Mouse (Mus musculus) heart, embryonic 10.5 days (tissue): ENCODE measurements around the gene Apom. TPM values are rescaled to one million over a fixed set of nuclear protein-coding genes. Genes with fewer than 3 reads are reported as not detected.

Source experiments
- DNase-seq: peaks from one replicate; pipeline ENCODE4 v3.0.0-alpha.2; 2017; ENCODE audit warnings: low spot score
- H3K27ac ChIP-seq: fragments of 300-500 bp; sonication (generic); 2 replicates; pipeline ENCODE4 v1.5.1; 2016; ENCODE audit warnings: mild to moderate bottlenecking
- H3K27me3 ChIP-seq: fragments of 300-500 bp; sonication (generic); 2 replicates; pipeline ENCODE4 v1.6.1; 2016; ENCODE audit warnings: mild to moderate bottlenecking; ENCODE audit not compliant: poor library complexity, insufficient read depth, severe bottlenecking
- H3K36me3 ChIP-seq: fragments of 300-500 bp; sonication (generic); 2 replicates; pipeline ENCODE4 v1.6.1; 2016; ENCODE audit warnings: mild to moderate bottlenecking, moderate library complexity
- H3K4me1 ChIP-seq: fragments of 300-500 bp; sonication (generic); 2 replicates; pipeline ENCODE4 v1.6.1; 2016; ENCODE audit warnings: mild to moderate bottlenecking
- H3K4me3 ChIP-seq: fragments of 300-500 bp; sonication (generic); 2 replicates; pipeline ENCODE4 v1.5.1; 2016; ENCODE audit warnings: mild to moderate bottlenecking, moderate library complexity
- H3K9me3 ChIP-seq: fragments of 300-500 bp; sonication (generic); 2 replicates; pipeline ENCODE4 v1.6.1; 2016; ENCODE audit warnings: mild to moderate bottlenecking, moderate library complexity
- WGBS: fragments of 180-500 bp; shearing (Covaris S2); methylation state at CpG from one replicate; pipeline ENCODE4 v1.1.7; 2016; 5-methylcytosine and 5-hydroxymethylcytosine counted together
- polyA plus RNA-seq: library from polyadenylated mRNA; unstranded; fragments of >200 nt; fragmentation: Nextera tagmentation; extraction: Ambion mirVana; gene quantifications from 2 replicates; pipeline ENCODE4 v1.2.1, GENCODE M21; 2016

Apom gene
- polyA plus RNA-seq, 1 experiment from 2014 or later, result 72.5 TPM

DNA sequence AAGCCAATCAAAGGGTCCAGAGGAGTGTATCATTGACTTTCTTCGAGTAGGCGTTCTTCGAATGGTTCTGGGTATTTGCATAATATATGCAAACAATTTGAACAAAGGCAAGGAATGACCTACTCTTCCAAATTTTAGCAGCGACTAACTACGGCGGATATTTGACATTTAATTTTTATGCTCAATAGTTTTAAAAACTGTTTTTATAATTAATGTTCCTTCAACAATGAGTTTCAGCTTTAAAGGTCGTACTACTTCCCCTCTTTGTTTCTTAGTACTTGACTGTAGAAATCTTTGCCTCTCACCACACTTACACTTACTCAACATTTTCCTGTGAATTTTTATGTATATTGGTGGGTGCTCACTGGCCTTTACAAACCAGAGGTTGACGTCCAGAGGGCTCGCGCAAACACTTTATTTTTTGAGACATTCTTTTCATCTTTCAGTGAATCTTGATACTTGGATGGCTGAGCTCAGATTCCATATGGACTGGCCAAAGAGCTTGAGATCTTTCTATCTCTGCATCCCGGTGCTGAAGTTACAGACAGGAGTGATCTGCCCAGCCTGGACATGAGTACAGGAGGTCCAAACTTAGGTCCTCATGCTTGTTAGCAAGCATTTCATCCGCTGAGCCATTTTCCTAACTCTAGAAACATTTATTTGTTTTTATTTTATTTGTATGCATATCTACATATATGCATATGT is 33.8 kb upstream of the Apom start:
- Histone ChIP-seq H3K4me1 (peaks cover 26% of the 10 kb centered on the region), H3K4me3 (peak overlapping the region; percentile 98), H3K36me3 (peaks cover 22% of the 10 kb centered on the region), H3K27ac (peak overlapping the region; percentile 100), H3K9me3 (no peaks in the 10 kb centered on the region), H3K27me3 (no peaks in the 10 kb centered on the region)
- 29% methylated on average over 12 of the region's 12 CpGs for WGBS
- DNase-seq, result no peak

DNA sequence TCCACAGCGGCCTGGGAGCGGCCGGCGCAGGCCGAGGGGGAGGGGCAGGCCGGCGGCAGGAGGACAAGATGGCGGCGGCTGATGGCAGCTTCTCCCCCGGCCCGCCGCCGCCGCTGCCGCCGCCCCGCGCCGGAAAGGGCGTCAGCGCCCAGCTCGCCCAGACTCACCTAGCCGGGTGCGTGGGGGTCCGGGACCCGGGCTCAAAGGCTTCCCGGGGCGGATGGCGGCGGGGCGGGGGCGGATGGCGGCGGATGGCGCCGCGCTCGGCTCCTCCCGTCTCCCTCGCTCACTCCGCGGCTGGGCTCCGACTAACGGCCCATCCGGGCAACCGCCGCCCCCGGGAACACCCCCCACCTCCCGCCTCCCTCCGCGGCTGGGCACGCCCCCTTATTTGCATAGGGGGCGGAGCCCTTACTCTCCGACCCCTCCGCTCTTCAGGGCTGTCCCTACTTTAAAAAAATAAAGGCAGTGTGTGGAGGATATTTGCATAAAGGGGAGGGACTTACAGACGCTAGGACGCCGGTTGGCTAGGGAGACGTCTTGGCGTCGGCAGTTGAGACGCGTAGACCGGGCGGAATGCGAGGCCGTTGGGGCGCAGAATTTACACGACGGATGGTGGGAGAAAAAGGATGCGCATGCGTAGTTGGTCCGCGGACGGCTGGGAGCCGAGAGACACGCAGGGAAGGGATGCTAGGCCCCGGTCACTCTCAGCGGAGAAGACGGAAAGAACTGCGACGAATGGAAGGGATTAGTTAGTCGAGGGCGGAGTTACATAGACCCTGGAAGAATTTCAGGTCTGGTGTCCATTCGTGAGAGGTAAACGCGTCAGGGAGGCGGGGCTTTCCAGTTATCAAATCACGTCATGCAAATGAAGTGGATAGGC is 33.0 kb upstream of the Apom start, which contains the start of gene Prrc2a:
Prrc2a (minus strand) TSS at position 330 of the 883 bp plus-strand sequence.
- under 1% methylated on average over 76 of the region's 89 CpGs for WGBS
- peak; percentile 99 for DNase-seq

DNA sequence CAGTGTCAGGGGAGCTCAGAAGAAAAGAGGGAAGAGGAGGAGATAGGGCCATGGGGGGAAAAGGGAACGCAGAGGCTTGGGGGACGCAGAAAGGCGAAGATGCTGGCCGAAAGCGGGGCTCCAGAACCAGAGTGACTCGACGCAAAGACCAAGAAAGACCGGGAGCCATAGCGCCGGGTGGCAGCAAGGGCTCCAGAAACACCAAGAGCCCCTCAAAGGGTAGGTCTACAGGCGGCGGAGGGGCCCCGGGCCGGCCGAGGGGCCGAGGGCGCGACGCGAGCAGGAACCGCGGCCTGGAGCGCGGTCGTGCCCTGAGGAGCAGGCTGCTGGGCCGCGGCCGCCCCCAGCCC is 32.3 kb upstream of the Apom start:
- Histone ChIP-seq H3K9me3 (no peaks in the 10 kb centered on the region), H3K27ac (peak overlapping the region; percentile 100), H3K27me3 (no peaks in the 10 kb centered on the region), H3K4me1 (peaks cover 26% of the 10 kb centered on the region), H3K4me3 (peak overlapping the region; percentile 98), H3K36me3 (peaks cover 36% of the 10 kb centered on the region)
- no peak for DNase-seq
- WGBS, result 4% methylated on average over 28 of the region's 28 CpGs

More for the DNA sequence above, 33.0 kb upstream of the Apom start, which contains the start of gene Prrc2a:
- H3K9me3 ChIP-seq, result no peaks in the 10 kb centered on the region
- peaks cover 30% of the 10 kb centered on the region for H3K36me3 ChIP-seq
- no peaks in the 10 kb centered on the region for H3K27me3 ChIP-seq
- peaks cover 26% of the 10 kb centered on the region for H3K4me1 ChIP-seq
- peak within 1 kb of the TSS; percentile 100 for H3K27ac ChIP-seq
- peak within 1 kb of the TSS; percentile 98 for H3K4me3 ChIP-seq

DNA sequence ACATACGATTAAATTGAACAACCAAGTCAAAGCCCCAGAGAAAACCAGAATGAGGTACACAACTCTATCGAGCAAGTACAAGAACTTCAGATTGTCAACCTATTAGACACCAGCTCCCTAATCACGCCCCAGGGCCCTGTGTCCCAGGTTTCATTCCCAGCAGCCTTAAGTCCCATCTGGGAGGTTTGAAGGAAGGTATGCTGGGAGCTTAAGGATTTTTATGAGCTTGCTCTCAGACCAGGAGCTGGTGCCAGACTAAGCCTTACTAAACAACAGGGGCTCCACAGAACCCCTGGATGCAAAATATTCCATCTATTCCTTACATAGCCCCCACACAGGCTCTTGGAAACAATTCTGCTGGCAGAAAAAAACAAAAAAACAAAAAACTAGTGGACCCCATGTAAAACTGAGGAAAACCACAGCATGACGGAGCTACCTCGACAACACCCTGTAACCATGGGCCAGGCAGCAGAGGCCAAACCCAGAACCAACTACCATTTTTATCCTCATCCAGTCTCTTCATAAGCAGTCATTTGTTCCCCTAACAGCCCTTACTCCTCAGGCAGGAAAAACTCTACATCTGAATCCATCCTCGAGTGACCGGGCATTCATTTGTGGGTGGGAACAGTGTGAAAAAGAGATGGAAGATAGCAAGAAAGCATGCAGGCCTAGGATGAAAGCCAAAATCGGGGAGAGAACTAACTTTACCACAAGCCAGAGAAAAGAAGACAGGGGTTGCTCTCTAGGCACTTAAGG is 31.7 kb upstream of the Apom start:
- Histone ChIP-seq H3K4me3 (peak overlapping the region; percentile 98), H3K27ac (peak overlapping the region; percentile 100), H3K9me3 (no peaks in the 10 kb centered on the region), H3K27me3 (no peaks in the 10 kb centered on the region), H3K4me1 (peaks cover 26% of the 10 kb centered on the region), H3K36me3 (peaks cover 43% of the 10 kb centered on the region)
- WGBS, result 16% methylated on average over 8 of the region's 8 CpGs
- no peak for DNase-seq

DNA sequence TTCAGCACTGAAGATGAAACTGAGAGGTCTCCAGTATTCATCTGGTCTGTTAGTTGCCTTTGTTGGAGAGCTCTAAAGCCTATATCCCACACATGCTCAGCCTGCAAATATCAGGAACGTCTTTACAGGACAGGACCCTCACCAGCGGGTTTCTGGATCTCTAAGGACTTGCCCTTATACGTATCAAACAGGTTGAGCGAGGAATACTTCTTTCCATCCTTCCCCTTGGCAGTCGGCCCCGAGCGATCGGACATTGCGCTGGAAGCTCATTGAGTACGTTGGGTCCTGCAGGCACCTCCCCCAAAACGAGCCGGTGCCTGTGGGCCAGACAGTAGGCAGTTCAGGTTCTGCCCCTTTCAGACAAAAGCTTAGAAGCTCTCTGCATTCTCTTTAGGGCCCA is 30.9 kb upstream of the Apom start:
- peaks cover 51% of the 10 kb centered on the region for H3K36me3 ChIP-seq
- 69% methylated on average over 12 of the region's 12 CpGs for WGBS
- peak overlapping the region; percentile 98 for H3K4me3 ChIP-seq
- no peaks in the 10 kb centered on the region for H3K9me3 ChIP-seq
- no peak for DNase-seq
- no peaks in the 10 kb centered on the region for H3K27me3 ChIP-seq
- peaks cover 26% of the 10 kb centered on the region for H3K4me1 ChIP-seq
- H3K27ac ChIP-seq, result peak overlapping the region; percentile 62; the same call in 1 of the 2 replicates

DNA sequence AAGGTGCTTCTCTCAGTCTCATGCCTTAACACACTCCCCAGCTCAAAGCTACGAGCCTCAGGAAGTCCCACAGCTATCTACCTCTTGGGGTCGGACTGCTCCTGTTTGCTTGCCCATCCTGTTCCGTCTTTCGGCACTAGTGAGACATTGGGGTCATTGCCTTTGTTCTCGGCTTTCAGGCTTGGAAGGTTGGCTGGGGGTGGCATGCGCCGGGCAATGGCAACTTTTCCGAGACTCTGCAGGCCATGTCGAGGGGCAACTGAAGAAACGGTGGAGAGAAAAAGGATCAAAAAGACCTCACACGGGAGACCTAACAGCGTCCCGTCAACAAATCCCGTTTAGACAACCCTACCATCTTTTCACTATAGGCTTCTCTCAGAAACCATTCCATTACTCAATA is 30.3 kb upstream of the Apom start:
- DNase-seq, result no peak
- Histone ChIP-seq H3K27ac (no peak overlapping the region), H3K4me3 (peak overlapping the region; percentile 98), H3K27me3 (no peaks in the 10 kb centered on the region), H3K9me3 (no peaks in the 10 kb centered on the region), H3K36me3 (peaks cover 57% of the 10 kb centered on the region), H3K4me1 (peaks cover 26% of the 10 kb centered on the region)
- 78% methylated on average over 14 of the region's 14 CpGs for WGBS

DNA sequence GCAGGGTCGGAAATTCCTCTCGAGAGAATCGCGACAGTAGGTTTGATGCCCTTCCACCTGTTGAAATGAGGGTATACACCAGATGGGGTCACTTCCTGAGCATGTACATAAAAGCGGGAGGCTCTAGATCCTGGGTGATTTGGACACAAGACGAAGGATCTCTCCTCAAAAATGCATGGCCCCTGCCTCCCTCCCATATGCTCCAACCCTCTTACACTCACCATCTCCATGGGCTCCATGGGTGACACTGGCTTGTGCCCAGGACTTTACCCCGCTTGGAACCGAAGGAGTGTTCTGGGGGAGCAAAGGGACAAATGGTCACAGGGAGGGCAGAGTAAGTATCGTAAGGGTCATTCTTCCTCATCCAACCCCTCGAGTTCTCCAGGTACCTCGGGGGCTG is 29.6 kb upstream of the Apom start:
- no peak for DNase-seq
- H3K36me3 ChIP-seq, result peaks cover 64% of the 10 kb centered on the region
- no peak overlapping the region for H3K27ac ChIP-seq
- 89% methylated on average over 11 of the region's 11 CpGs for WGBS
- H3K9me3 ChIP-seq, result no peaks in the 10 kb centered on the region
- peaks cover 24% of the 10 kb centered on the region for H3K4me1 ChIP-seq
- H3K27me3 ChIP-seq, result no peaks in the 10 kb centered on the region
- no peak overlapping the region for H3K4me3 ChIP-seq

DNA sequence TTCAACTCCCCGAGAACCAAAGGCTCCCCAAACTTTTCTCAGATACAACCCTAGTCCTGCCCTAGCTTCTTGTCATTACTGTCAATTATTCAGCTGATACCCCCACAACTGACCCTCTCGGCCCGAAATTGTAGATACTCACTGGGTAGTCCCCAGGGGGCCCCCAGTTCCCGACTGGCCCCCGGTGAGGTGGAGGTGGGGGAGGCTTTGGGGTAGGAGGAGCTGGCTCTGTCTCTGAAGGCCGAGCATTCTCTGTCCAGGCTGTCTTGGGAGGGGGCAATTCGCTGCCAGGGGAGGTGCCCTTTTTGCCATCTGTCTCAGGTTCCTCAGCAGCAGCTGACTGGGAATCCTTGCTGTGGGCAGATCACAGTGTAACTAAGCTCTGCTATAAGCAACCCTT is 27.8 kb upstream of the Apom start:
- Histone ChIP-seq H3K27me3 (no peaks in the 10 kb centered on the region), H3K27ac (no peak overlapping the region), H3K9me3 (no peaks in the 10 kb centered on the region), H3K36me3 (peaks cover 81% of the 10 kb centered on the region), H3K4me3 (no peak overlapping the region), H3K4me1 (peaks cover 17% of the 10 kb centered on the region)
- no peak for DNase-seq
- WGBS, result 87% methylated on average over 7 of the region's 7 CpGs

DNA sequence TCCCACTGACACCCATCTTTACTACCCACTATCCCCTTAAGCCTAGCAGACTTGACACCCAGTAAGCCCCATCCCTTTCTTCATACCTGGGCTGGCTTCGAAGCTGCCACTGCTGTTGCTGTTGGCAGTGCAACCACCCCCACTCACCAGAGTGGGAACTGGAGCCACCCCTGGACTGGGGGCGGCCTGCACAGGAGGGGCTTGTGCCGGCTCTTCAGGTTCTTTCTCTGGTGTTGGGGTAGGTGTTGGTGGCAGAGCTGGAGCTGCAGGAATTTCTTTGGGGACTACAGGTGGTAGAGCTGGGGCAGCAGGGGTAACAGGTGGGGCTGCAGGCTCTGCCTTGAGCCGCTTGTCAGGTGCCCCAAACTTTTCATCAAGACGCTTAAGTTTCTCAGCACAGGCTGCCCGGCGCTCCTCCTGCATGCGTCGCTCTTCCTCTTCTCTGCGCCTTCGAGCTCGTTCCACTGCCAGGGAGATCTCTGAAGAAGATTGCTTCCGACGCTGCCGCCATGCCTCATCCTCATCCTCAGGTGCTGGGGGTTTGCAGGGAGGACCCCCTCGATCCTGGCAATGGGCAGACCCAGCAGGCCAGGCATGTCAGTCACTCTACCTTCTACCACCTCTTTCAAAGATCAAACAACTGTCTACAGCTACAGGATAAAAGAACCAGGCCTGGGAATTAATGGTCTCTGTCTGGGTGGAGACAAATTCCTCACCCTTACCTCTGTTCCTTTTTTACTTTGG is 27.2 kb upstream of the Apom start:
- Histone ChIP-seq H3K36me3 (peaks cover 88% of the 10 kb centered on the region), H3K4me3 (no peak overlapping the region), H3K9me3 (no peaks in the 10 kb centered on the region), H3K27ac (no peak overlapping the region), H3K4me1 (peaks cover 17% of the 10 kb centered on the region), H3K27me3 (no peaks in the 10 kb centered on the region)
- WGBS, result 90% methylated on average over 16 of the region's 16 CpGs
- DNase-seq, result no peak

DNA sequence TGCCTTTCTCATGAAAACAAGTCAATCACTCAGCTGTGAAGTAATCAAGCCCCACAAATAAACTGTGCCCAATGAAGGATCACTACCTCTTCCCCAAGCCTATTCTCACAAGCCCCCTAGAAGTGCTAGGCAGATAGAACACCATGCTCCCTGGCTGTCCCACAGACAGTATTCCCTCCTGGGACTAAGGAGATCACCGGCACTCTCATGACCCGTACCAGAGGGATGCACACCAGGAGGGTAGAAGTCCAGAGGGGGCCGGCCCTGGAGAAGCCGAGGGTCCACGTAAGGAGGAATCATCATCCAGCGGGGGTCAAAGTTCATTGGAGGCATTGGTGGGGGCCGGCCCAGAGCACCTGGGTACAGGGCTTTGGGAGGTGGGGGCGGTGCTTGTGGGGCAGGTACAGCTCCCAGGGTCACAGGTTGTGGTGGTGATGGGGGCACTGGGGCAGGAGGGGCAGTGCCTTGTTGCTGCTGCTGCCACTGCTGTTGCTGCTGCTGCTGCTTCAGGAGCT is 25.9 kb upstream of the Apom start:
- Histone ChIP-seq H3K4me1 (peaks cover 8% of the 10 kb centered on the region), H3K27ac (no peak overlapping the region), H3K36me3 (peaks cover 99% of the 10 kb centered on the region), H3K4me3 (no peak overlapping the region), H3K27me3 (no peaks in the 10 kb centered on the region), H3K9me3 (no peaks in the 10 kb centered on the region)
- no peak for DNase-seq
- WGBS, result 97% methylated on average over 8 of the region's 8 CpGs

DNA sequence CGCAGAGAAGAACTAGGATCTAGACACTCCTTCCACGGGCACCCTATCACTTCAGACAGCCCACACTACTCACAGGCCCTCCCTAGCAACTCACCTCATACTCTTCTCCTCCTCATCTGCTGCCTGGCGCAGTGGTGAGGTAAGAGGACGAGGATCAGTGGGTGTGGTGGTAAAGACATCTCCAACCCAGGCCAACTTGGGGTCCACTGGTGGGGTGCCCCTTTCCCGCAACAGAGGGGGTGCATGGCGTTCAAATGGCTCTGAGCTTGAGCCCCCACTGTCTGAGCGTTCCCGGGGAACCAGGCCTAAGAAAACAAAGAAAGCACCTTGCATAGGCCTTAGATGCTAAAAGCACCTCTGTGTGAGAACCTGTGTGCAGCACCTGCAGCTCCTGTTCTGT is 25.4 kb upstream of the Apom start:
- peaks cover 4% of the 10 kb centered on the region; the same call in 1 of the 2 replicates for H3K4me1 ChIP-seq
- H3K27me3 ChIP-seq, result no peaks in the 10 kb centered on the region
- 89% methylated on average over 8 of the region's 8 CpGs for WGBS
- no peak for DNase-seq
- H3K27ac ChIP-seq, result no peak overlapping the region
- H3K36me3 ChIP-seq, result peaks cover 100% of the 10 kb centered on the region
- H3K4me3 ChIP-seq, result no peak overlapping the region
- no peaks in the 10 kb centered on the region for H3K9me3 ChIP-seq
